Comparison of ENCODE assay signal across 8 mouse cellular contexts in the genomic region with DNA sequence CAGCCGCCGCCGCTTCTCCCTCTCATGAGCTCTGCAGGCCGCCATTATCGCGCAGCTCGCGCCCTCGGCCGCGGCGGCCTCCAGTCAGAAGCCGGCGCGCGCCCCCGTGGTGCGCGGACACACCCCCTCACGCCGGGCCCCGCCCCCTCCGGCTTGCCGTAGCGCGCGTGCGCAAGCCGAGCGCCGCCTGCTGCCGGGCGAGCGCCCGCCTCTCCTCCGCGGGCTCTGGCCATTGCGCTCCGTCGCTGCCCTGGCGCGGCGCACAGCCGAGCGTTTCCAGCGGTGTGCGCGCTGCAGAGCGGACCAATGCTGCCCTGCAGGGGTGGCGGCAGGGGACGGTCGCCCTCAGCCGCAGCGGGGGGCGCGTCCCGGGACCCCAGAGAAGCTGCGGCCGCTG. TPM values are rescaled to one million over a fixed set of nuclear protein-coding genes. Genes with fewer than 3 reads are reported as not detected.
A peak's percentile ranks its signal among the peaks of the same experiment; 100 is the strongest.
DNase-seq lines count a peak whose midpoint lies in the region.

No protein-coding gene starts in this region.

- H3K9me3 ChIP-seq in megakaryocyte, embryonic 14.5 days, result no peaks in the 10 kb centered on the region

- peaks cover 26% of the 10 kb centered on the region for H3K36me3 ChIP-seq in megakaryocyte, embryonic 14.5 days (replicated peaks; ENCODE audit: low read length)

- H3K27me3 ChIP-seq in megakaryocyte, embryonic 14.5 days (replicated peaks), result no peaks in the 10 kb centered on the region

- H3K4me1 ChIP-seq in megakaryocyte, embryonic 14.5 days, result peaks cover 48% of the 10 kb centered on the region

- DNase-seq in adrenal gland, adult (ENCODE audit: inconsistent age in 2 of 2, low spot score in 1 of 2), result peak; percentile 98 to 99
- peak; percentile 89 for DNase-seq in embryo, embryonic 10 days (ENCODE audit: low spot score)
- peak; percentile 99 for DNase-seq in gastrocnemius, postnatal 10 days
- DNase-seq in induced T-regulatory cell, adult 2 months (ENCODE audit: low read depth), result peak; percentile 95
- peak; percentile 79 to 94 for DNase-seq in left cerebral cortex, adult 9 months (ENCODE audit: low spot score in 2 of 2)
- peak; percentile 92 to 94 for DNase-seq in right cerebral cortex, adult 2 months (ENCODE audit: low spot score in 2 of 2)
- DNase-seq in urinary bladder, postnatal 14 days (ENCODE audit: low spot score), result peak; percentile 95

- H3K4me3 ChIP-seq in megakaryocyte, embryonic 14.5 days (replicated peaks), result peak overlapping the region; percentile 99

RNA-seq across cellular contexts. Expression of gene Pdik1l, which starts 0.5 kb away (rescaled TPM):
- 1 to 10 TPM; 5.8 to 8.4 TPM for total RNA-seq in gastrocnemius, postnatal 10 days (2021)
- 0.20 TPM in 1 of 2 replicates, not detected in the other for polyA plus RNA-seq in megakaryocyte, embryonic 14.5 days (2012; ENCODE audit: insufficient read depth, low replicate concordance)

RNA-seq across cellular contexts. Expression of gene Trim63, which starts 27.8 kb away (rescaled TPM):
- 100 to 1,000 TPM in 1 of 2 experiments, 10 to 100 TPM in 1; 78.5 to 107 TPM for total RNA-seq in gastrocnemius, postnatal 10 days (2021)
- polyA plus RNA-seq in megakaryocyte, embryonic 14.5 days (2012; ENCODE audit: insufficient read depth, low replicate concordance), result not detected in 2 replicates

RNA-seq across cellular contexts. Expression of gene Grrp1, which starts 33.3 kb away (rescaled TPM):
- 1 to 10 TPM; 5.1 to 6.0 TPM for total RNA-seq in gastrocnemius, postnatal 10 days (2021)
- polyA plus RNA-seq in megakaryocyte, embryonic 14.5 days (2012; ENCODE audit: insufficient read depth, low replicate concordance), result not detected in 2 replicates

RNA-seq across cellular contexts. Expression of gene Gm30191, which starts 40.4 kb away (rescaled TPM):
- total RNA-seq in gastrocnemius, postnatal 10 days (2021), result not detected
- not detected in 2 replicates for polyA plus RNA-seq in megakaryocyte, embryonic 14.5 days (2012; ENCODE audit: insufficient read depth, low replicate concordance)

RNA-seq across cellular contexts. Expression of gene Zfp593, which starts 41.8 kb away (rescaled TPM):
- total RNA-seq in gastrocnemius, postnatal 10 days (2021), result 1 to 10 TPM; 3.4 to 4.3 TPM
- 27.6 and 28.1 TPM in 2 replicates for polyA plus RNA-seq in megakaryocyte, embryonic 14.5 days (2012; ENCODE audit: insufficient read depth, low replicate concordance)

Comparison
In these comparisons a context has a peak if more than half of its experiments do, and no peak if none do; other contexts are left out.
1. Peak in every context shown above with its lines: DNase-seq and H3K4me3 ChIP-seq.